Mouse (Mus musculus): ENCODE measurements around the gene Prss41.
A peak's percentile ranks its signal among the peaks of the same experiment; 100 is the strongest.

Prss41 gene

DNA sequence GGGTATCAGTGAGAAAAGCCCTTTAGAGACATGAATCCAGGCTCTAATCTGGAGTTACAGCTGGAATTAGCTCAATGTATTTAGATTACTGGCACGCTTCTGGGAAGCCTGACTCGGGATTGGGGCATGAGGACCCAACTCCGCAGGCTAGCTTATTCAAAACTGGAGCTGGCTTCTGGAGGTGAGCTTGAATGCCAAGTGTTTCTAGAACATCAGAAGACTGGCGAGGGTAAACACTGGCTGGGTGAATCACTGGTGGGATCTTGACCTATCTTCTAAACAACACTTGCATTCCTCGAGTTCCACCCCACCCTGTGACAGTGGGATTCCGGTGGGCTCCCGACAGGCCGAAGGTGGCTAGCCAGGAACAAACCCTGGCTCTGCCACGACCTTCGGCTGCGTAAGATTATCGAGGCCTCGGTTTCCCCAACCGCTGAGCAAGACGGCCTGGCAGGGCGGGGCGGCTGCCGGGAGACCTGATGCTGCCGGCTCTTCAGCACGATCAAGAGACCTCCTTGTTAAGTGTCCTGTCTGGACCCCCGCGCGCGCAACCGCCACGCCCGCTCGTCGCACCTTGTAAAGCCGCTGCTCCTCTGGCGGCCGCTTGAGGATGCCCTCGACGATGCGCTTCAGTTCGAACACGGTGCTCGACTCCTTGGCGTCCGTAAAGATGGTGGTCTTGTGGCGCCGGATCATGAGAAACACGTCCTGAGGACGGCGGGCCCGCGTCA, 15.5 kb downstream of the Prss41 start:
- DNase-seq (ENCODE audit: low spot score in 2 of 2), result peak; percentile 48 to 53

DNA sequence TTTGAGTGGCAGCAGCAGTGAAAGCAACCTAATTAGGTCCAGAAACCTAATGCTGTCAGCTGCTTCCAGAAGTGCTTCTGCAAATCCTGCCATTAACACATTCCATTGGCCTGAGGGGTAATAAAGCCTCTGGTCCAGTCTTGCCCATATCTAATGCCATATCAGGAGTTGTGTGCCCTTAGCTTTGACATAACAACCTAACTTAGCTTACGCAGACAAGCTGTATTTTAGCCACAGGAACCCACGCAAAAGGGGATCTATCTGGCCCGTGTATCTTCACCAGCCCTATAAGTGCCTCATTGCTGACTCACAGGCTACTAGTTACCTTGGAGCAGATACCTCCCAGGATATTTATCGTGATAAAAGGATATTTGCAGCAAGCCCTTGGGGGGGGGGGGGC, 18.4 kb downstream of the Prss41 start:
- DNase-seq (ENCODE audit: low spot score in 2 of 2), result no peak

DNA sequence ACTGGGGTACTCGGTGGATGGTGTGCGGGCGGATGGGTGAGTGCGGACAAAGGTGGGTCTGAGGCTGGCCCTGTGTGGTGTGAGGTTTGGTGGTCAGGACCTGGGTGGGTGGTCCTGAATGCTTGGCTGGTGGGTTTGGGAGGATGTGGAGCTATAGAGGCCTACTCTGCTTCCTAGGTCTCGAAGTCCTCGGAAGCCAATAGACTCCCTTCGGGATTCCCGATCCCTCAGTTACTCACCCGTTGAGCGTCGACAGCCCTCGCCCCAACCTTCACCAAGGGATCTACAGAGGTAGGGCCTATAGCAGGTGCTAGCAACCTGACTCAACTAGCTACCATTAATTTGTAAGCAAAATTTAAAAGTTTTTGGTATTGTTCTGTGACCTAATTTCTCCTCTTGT, 20.4 kb downstream of the Prss41 start:
- DNase-seq (ENCODE audit: low spot score in 2 of 2), result no peak

DNA sequence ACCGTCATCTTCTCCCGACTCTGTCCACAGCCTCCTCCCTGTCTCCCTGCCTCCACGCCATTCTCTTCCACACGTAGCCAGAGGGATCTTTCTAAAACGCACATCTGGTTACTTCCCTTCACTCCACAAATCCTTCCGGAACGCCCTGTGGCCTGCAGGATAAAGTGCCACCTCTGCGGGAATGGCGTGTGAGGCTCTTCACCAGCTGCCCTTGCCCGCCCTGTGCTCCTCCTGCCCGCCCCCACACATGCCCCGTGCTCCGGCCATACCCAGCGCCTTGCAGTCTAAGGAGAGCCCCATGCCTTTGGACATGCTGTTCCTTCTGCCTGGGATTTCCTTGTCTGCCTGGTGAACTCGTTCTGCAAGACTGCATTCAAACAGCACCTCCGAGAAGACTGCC, 21.0 kb downstream of the Prss41 start:
- DNase-seq (ENCODE audit: low spot score in 2 of 2), result no peak

DNA sequence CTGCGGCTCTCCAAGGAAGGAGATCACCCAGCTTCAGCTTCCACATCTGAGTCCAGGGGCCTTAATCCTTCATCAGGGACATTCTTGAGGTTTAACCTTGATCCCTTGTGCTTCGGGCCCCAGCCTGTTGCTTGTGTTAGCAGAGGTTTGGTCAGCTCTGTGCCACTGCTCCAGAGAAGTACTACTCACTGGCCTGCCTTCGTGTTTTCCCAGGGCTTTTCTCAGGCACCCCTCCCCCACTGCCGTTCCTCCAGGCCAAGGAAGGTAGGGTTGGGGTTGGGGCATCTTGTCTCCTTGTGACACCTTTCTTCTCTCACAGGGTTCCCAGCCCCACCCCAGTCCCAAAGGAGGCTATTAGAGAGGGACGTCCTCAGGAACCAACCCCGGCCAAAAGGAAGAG, 21.9 kb downstream of the Prss41 start:
- no peak for DNase-seq (ENCODE audit: low spot score in 2 of 2)

DNA sequence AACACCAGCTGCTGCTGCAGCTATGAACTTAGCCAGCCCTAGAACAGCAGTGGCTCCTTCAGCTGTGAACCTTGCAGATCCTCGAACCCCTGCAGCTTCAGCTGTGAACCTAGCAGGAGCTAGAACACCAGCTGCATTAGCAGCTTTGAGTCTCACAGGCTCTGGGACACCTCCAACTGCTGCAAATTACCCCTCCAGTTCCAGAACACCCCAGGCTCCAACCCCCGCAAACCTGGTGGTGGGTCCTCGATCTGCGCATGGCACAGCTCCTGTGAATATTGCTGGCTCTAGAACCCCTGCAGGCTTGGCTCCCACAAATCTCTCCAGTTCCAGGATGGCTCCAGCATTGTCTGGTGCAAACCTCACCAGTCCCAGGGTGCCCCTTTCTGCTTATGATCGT, 23.2 kb downstream of the Prss41 start:
- no peak for DNase-seq (ENCODE audit: low spot score in 2 of 2)

DNA sequence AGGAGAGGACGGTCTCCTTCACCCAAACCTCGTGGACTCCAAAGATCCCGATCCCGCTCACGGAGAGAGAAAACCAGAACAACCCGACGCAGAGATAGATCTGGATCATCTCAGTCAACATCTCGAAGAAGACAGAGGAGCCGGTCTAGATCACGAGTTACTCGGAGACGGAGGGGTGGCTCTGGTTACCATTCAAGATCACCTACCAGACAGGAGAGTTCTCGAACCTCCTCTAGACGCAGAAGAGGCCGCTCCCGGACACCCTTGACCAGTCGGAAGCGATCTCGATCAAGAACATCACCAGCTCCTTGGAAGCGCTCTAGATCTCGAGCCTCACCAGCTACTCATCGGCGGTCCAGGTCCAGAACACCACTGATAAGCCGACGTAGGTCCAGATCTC, 24.7 kb downstream of the Prss41 start:
- DNase-seq (ENCODE audit: low spot score in 2 of 2), result no peak

DNA sequence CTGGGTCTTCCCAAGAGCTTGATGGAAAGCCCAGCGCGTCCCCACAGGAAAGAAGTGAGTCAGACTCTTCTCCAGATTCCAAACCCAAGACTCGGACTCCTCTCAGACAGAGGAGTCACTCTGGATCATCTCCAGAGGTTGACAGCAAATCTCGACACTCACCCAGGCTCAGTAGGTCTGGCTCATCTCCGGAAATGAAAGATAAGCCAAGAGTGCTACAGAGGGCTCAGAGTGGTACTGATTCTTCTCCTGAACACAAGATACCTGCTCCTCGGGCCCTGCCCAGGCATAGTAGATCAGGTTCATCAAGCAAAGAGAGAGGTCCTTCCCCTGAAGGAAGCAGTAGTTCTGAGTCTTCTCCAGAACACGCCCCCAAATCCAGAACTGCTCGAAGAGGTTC, 25.4 kb downstream of the Prss41 start:
- no peak for DNase-seq (ENCODE audit: low spot score in 2 of 2)

DNA sequence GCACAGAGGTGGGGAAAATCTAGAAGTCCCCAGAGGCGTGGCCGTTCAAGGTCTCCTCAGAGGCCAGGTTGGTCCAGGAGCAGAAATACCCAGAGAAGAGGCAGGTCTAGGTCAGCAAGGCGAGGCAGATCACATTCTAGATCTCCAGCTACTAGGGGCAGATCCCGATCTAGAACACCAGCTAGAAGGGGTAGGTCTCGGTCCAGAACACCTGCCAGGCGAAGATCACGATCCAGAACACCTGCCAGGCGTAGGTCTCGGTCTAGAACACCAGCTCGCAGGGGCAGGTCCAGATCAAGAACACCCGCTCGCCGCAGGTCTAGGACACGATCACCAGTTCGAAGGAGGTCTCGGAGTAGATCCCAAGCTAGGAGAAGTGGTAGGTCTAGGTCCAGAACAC, 28.3 kb downstream of the Prss41 start:
- no peak for DNase-seq (ENCODE audit: low spot score in 2 of 2)

DNA sequence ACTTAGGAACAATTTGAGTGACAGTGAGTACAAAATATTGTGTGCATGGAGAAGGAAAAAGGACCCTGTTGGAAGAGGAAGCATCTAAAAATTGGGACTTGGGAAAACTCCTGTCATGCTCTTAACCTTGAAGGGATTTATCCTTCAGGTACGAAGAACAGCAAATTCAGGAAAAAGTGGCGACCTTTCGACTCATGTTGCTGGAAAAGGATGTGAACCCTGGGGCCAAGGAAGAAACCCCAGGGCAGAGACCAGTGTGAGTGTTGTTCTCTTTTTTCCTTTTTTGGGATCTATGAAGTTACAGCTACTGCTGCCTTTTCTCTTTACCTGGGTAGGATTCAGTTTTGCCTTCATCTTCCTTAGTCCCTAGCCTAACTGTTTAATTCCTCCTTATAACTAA, 36.1 kb downstream of the Prss41 start:
- DNase-seq (ENCODE audit: low spot score in 2 of 2), result no peak

DNA sequence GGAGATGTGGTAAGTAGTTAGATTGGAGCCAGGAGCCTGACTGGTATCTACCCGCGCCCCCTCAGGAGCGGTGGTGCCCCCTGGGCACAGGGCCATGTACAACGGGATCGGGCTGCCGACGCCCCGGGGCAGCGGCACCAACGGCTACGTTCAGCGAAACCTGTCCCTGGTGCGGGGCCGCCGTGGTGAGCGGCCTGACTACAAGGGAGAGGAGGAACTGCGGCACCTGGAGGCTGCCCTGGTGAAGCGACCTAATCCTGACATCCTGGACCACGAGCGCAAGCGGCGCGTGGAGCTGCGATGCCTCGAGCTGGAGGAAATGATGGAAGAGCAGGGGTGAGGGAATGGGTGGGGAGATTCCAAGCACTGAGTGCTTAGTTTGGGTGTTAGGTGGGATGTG, 37.1 kb downstream of the Prss41 start:
- no peak for DNase-seq (ENCODE audit: low spot score in 2 of 2)

DNA sequence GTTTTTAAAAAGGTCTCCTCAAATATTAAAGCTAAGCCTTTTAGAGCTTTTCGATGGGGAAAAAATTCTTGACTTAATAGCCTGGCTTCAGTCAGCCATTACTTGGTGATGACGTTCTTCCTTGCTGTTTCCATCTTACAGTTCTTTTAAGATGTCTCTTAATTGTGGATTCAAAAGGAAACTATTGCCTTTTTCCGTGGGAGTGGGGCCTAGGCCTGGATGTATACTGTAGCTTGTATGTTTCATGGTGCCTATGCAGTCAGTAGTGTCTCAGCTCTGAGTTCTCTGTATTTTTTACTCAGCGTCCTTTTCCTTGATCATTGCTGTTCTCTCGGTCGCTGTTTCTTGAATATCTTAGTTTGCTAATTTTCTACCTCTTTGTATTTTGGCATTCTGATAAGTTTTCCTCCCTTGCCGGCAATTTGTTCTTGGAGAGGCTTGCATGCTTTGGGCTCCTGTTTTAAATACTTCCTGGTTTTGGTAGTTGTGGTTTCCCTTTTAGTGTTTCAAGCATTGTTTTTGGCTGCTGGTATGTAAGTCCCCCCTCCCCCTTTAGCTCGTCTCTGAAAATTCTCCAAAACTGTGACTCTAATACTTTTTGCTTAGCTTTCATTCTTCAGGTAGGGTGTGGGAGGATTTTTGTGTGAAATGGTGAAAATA, 39.4 kb downstream of the Prss41 start:
- no peak for DNase-seq (ENCODE audit: low spot score in 2 of 2)

DNA sequence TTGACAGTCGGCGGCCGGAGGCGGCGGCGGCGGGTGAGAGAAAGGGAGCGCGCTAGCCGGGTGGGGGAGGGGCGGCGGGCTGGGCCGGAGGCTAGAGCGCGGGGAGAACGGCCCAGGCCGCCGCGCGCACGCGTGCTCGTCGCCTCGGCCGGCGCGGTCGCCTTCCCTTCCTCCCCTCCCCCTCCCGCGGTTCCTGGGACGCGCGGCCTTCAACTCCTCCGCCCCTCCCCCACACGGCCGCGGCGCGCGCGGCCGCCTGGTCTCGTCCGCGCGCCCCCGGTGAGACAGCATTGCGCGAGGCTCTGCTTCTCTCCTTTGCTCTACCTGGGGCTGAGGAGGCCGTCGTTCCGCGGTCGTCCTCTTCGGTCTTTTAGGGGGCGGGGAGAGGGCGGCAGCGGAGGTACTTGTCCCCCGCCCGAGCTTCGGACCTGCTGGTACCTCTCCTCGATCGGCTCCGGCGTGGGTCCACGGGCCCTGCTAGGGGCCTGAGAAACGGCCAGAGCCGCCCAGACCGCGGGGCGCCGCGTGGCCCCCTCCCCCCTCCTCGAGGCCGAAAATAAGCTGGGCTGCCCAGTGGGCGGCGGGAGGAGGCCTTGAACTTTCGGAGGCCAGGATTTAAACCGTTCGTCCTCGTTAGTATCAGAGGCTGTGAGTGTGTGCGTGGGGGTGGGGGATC, 40.5 kb downstream of the Prss41 start:
- peak; percentile 45 to 59 for DNase-seq (ENCODE audit: low spot score in 2 of 2)

DNA sequence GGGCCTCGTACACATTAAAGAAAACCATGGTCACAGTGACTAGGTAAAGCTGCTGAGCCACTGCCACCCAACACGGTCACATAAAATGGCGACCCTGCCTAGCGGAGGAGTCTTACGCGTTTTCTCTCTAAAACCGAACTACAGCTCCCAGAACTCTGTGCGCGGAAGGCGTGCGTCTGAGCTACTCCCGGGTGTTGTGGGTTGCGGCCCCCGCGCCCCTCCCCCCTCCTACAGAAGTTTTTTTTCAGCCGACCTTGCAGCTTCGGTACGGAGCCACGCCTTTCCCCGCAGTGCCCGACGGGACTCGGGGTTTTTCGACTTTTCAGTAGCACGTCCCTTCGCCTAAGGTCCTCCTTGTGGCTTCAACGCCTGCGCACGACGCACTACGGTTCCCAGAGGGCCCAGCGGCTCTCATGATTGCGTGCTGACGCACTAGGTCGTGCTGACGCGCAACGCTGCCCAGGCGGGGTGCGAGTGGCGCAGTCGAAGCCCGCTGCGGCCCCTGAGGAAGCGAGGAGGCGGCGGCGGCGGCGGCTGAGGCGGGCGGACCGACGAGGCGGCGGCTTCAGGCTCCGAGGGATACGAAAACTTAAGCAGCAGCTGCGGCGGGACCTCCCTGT, 41.1 kb downstream of the Prss41 start:
- DNase-seq (ENCODE audit: low spot score in 2 of 2), result peak; percentile 94 to 95

DNA sequence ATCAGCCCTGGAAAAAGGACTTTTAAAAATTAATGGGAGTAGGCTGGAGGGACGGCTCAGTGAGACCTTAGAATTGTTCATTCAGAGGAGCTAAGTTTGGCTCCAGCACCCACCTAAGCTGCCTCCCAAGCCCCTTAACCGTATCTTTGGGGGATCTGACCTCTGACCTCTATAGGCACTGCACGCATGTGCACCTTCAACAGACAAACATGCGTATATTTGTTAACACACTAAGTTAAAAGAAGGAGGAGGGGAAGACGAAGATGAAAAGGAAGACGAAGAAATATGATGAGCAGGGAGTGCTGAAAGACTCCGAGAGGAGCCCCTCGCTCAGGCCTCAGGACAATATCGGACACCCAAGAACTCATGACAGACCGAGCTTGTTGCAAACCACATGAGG, 42.3 kb downstream of the Prss41 start:
- DNase-seq (ENCODE audit: low spot score in 2 of 2), result no peak

DNA sequence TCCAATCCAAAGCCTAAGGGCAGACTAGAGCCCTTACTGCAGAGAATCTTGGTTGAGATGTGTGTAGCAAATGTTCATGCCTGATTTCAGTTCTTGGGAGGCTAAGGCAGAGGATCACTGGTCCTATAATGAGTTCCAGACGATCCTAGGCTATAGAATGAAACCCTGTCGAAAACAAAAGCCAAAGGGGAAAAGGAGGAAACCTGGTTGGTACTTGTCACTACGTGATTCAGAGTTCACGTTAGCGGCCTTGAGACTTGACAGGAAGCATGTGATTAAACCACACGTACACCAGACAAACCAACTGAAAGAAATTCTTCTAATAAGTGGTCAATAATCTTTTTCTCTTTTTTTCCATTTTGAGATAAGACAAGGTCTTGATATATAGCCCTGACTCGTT, 46.7 kb downstream of the Prss41 start:
- DNase-seq (ENCODE audit: low spot score in 2 of 2), result no peak

DNA sequence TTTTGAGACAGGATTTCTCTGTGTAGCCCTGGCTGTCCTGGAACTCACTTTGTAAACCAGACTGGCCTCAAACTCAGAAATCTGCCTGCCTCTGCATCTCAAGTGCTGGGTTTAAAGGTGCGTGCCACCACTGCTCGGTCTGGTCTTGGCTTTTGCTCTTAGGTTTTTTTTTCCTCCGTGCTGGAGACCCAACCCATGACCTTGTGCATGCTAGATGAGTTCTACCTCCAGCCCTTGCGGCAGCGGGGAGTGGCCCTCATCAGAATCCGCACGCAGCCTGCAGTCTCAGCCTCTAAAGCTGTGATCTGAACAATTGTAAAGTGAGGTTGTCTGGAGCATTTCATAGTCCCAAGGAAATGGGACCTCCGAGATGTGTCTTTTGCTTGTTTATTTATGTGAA, 48.6 kb downstream of the Prss41 start:
- no peak for DNase-seq (ENCODE audit: low spot score in 2 of 2)

DNA sequence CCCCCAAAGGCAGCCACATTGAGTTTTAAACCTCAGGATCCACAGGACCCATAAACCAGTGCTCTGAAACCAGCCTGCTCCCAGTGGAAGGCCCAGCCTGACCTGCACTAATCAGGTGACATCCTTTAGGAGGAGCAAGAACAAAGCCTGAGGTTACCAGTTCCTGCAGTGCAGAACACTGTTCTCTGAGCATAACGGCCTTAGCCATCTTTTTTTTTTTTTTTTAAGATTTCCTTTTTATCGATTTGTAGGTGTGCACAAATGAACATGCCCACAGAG, 53.0 kb downstream of the Prss41 start:
- no peak for DNase-seq (ENCODE audit: low spot score in 2 of 2)

DNA sequence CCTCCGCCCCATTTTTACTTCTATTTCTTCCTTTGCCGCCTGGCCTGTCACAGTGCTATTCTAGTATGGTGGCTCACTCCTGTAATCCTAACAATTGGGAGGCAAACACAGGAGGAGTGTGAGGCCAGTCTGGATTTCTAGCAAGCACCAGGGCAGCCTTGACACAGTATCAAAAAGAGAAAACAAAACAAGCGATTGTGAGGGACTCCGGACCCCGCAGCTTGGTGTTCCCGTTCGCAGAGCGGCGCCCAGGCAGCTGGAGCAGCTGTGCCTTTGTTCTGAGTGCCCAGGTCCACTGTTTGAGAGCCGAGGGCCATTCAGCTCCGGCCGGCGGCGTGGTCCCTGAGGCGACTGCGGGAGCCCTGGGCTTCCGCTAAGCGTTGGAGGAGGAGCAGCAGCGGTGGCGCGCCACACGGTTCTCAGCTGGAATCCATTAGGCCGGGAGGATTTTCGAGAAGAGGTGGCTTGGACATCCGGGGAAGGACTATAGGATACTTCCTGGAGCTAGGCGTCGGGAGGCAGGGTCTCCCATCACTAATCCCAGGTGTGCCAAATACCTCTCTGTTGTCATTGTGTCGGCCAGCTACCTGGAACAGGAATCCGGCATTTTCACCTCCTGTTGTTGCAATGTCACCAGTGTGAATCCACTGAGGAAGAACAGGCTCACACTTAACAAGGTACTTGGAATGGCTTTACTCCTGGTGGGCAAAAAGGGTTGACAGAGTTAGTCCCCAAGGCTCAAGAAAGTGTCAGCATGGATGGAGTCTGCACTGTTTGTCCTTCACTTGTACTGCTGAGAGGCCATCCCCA, 53.5 kb downstream of the Prss41 start, which contains the start of gene Srrm2:
TSS of gene Srrm2 (plus strand) at position 264 of the 810 bp plus-strand sequence.
- peak; percentile 29 to 41 for DNase-seq (ENCODE audit: low spot score in 2 of 2)

DNA sequence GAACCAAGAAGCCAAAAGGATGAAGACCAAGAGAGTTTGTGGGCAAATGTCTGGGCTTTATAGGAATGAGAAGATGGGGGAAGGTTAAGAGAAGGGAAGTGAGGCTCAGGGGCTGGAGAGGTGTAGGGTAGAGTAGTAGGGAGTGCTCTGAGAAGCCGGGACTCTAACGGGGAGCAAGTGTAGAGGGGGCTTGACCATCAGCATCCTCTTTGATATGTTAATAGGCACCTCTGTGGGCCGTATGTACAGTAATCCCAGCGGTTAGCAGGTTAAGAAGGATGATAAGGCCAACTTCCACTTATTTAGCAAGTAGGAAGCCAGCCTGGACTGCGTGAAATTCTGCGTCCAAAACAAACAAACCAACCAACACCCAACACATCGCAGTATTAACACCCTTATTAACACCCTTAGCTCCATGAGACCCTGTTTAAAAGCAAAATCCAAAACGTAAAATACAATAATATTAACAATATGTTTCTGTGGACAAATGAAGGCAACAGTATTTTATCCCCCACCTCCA, 54.2 kb downstream of the Prss41 start:
- DNase-seq (ENCODE audit: low spot score in 2 of 2), result no peak

DNA sequence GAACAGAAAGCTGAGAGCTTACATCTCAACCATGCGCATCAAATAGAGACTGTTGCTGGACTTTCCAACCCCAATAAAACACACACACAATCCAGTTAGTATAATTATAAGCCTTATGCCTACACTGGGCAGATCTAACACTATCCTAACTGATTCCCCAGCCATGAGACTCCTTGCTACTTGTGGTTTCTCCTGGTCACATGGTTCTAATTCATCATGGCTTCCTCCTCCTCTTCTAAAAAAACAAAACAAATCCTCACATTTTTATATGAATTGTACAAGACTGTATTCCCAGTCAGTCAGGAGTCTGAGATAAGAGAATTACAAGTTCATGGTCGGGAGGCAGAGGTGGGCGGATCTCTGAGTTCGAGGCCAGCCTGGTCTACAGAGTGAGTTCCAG, 55.0 kb downstream of the Prss41 start:
- no peak for DNase-seq (ENCODE audit: low spot score in 2 of 2)
